Mouse (Mus musculus): ENCODE data around the gene Ift43. TPM values are rescaled to one million over a fixed set of nuclear protein-coding genes. Genes with fewer than 3 reads are reported as not detected.

Ift43 gene
- polyA plus RNA-seq, 1 experiment, result 5.3 TPM

DNA sequence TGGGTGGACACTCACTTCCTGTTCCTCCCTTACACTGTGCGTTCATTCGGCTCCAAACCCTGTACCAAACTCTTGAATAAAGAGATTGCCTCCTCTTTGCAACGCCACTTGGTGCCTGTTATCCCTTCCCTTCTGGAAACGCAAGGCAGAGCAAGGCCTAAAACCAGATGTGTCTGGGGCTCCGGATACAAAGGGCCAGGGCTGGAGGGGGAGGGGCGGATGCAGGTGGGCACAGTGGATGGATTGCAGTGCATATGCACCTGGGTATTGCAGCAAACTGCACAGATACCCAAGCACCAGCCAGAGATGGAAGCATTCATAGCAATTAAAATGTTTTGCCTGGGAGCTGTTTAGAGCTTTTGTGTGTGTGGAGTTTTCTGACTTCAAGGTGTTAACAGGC lies 91.0 kb downstream of the Ift43 start:
- WGBS, result 61% methylated on average over 6 of the region's 6 CpGs
- Histone ChIP-seq H3K4me1 (ENCODE audit: control insufficient read depth, insufficient read depth, low read length) (no peaks in the 10 kb centered on the region), H3K4me3 (replicated peaks; ENCODE audit: control insufficient read depth, low read depth, low read length) (no peak overlapping the region), H3K27ac (ENCODE audit: control insufficient read depth, insufficient read depth, low read depth, low read length, poor library complexity) (no peak overlapping the region)
- TF ChIP-seq POLR2A (IDR thresholded peaks at IDR 0.05; ENCODE audit: borderline replicate concordance, control insufficient read depth, low read depth, low read length) (no peak), CTCF (IDR thresholded peaks at IDR 0.05; ENCODE audit: control insufficient read depth, insufficient read depth, low read length) (no peak)

DNA sequence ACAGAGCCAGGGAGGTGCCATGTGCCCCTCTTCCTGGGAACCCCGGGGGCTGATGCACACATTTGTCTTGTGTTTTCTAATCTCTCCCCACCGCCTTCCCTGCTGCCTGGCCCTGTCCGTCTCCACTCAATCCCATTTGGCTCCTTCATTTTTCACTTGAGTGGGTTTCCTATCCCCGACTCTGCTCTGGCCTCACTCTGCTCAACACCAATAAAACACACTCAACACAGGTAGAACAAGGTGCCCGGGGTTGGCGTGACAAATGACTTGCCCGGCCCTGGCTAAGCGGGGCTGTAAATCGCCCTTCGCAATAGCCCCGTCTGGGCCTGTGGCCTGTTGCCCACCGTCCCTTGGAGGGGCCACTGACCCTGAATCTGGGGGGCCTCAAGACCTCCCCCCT lies 92.0 kb downstream of the Ift43 start:
- Histone ChIP-seq H3K4me1 (ENCODE audit: control insufficient read depth, insufficient read depth, low read length) (no peaks in the 10 kb centered on the region), H3K27ac (ENCODE audit: control insufficient read depth, insufficient read depth, low read depth, low read length, poor library complexity) (no peak overlapping the region), H3K4me3 (replicated peaks; ENCODE audit: control insufficient read depth, low read depth, low read length) (no peak overlapping the region)
- TF ChIP-seq CTCF (IDR thresholded peaks at IDR 0.05; ENCODE audit: control insufficient read depth, insufficient read depth, low read length), result no peak
- no peak for TF ChIP-seq POLR2A (IDR thresholded peaks at IDR 0.05; ENCODE audit: borderline replicate concordance, control insufficient read depth, low read depth, low read length)
- 83% methylated on average over 12 of the region's 12 CpGs for WGBS

DNA sequence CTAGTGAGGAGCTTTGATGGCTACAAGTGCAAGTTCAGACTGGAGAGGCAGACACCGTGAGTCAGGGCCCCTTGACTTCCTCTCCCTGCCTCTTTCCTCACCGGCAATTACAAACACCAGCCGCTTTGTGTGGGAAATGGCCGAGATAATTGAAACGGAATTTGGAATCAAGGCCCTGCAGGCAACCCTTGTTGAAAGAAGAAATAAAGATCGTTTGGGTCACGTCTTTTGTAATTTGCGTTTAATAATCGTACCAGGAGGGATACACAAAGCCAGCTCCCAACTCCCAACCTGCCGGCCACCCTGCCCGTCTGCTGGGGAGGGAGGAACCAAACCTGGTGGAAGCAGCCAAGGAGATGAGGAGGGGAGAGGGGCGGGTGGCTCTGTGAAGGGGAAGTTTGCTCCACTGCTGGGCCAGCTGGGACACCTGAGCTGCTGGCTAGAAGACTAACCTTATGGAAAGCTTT lies 93.2 kb downstream of the Ift43 start:
- H3K4me1 ChIP-seq (ENCODE audit: control insufficient read depth, insufficient read depth, low read length), result no peaks in the 10 kb centered on the region
- 5% methylated on average over 12 of the region's 12 CpGs for WGBS
- H3K4me3 ChIP-seq (replicated peaks; ENCODE audit: control insufficient read depth, low read depth, low read length), result no peak overlapping the region
- TF ChIP-seq POLR2A (IDR thresholded peaks at IDR 0.05; ENCODE audit: borderline replicate concordance, control insufficient read depth, low read depth, low read length), result no peak
- TF ChIP-seq CTCF (IDR thresholded peaks at IDR 0.05; ENCODE audit: control insufficient read depth, insufficient read depth, low read length), result no peak
- no peak overlapping the region for H3K27ac ChIP-seq (ENCODE audit: control insufficient read depth, insufficient read depth, low read depth, low read length, poor library complexity)

DNA sequence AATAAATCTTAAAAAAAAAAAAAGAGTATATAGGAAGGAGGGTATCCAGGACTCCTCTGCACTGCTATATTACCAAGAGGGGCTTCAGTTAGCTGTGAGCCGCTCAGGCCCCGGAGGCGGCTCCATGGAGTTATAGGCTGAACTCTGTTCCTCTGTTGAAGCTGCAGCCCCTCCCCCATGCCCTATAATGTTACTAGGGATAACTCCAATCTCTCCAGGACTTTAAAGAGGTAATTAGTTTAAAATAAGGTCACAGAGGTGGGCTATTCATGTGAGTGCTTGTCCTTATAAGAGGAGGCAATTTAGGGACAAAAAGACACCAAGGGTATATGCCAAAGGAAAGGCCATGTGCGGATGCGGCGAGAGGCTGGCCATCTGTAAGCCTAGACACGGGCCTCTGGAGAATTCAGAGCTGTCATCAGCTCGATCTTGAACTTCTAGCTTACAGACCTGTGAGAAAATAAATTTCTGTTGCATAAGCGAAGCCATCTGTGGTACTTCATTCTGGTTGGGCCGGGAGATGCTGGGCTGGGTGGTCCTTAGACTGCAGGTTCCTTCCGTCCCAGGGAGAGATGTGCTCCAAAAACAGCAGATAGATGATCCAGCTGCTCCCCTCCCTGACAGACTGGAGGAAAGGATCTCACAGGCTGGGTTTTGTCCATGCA lies 94.5 kb downstream of the Ift43 start:
- Histone ChIP-seq H3K4me1 (ENCODE audit: control insufficient read depth, insufficient read depth, low read length) (no peaks in the 10 kb centered on the region), H3K4me3 (replicated peaks; ENCODE audit: control insufficient read depth, low read depth, low read length) (no peak overlapping the region), H3K27ac (ENCODE audit: control insufficient read depth, insufficient read depth, low read depth, low read length, poor library complexity) (no peak overlapping the region)
- WGBS, result 89% methylated on average over 11 of the region's 11 CpGs
- no peak for TF ChIP-seq CTCF (IDR thresholded peaks at IDR 0.05; ENCODE audit: control insufficient read depth, insufficient read depth, low read length)

DNA sequence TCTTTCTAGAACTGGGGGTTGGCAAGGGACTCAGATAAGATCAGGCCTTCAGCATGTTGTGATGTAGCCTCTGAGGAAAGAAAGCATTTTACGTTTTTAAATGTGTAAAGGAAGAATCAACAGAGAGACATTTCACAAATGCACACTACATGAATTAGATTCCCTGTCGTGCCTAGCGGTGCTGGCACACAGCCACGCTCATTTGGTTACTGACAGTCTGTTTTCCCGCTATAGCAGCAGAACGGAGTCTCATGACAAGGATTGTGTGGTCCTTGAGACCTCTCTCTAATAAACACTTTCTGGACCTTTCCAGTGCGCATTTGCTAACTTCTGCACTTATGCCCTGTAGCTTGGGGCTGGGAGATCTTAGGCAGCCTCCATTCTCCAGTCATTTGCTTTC lies 96.9 kb downstream of the Ift43 start:
- Histone ChIP-seq H3K27ac (ENCODE audit: control insufficient read depth, insufficient read depth, low read depth, low read length, poor library complexity) (no peak overlapping the region), H3K4me3 (replicated peaks; ENCODE audit: control insufficient read depth, low read depth, low read length) (no peak overlapping the region), H3K4me1 (ENCODE audit: control insufficient read depth, insufficient read depth, low read length) (no peaks in the 10 kb centered on the region)
- 84% methylated on average over 7 of the region's 7 CpGs for WGBS
- TF ChIP-seq POLR2A (IDR thresholded peaks at IDR 0.05; ENCODE audit: borderline replicate concordance, control insufficient read depth, low read depth, low read length) (no peak), CTCF (IDR thresholded peaks at IDR 0.05; ENCODE audit: control insufficient read depth, insufficient read depth, low read length) (no peak)

DNA sequence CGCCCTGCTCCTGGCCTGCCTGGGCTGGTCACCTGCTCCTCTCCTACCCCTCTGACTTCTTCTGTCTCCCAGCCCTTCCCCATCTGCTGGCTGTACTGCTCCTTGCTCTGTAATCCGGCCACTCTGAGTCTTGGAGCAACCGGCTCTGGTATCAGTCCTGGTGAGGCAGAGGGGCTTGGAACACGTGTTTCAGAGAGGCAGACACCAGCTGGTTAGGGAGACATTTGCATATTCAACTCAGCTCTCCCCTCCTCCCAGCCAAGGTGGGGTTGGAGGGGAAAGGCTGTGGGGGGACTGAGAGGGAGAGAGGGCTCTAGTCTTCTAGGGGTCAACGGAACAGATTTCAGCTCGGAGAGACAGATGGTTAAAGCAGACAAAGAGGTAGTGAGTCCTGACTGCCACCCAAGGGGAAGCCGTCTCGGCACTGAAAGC lies 99.0 kb downstream of the Ift43 start:
- no peak overlapping the region for H3K4me3 ChIP-seq (replicated peaks; ENCODE audit: control insufficient read depth, low read depth, low read length)
- 40% methylated on average over 8 of the region's 8 CpGs for WGBS
- no peak overlapping the region; the same call in 1 of the 2 replicates for H3K27ac ChIP-seq (ENCODE audit: control insufficient read depth, insufficient read depth, low read depth, low read length, poor library complexity)
- no peaks in the 10 kb centered on the region for H3K4me1 ChIP-seq (ENCODE audit: control insufficient read depth, insufficient read depth, low read length)
- no peak for TF ChIP-seq POLR2A (IDR thresholded peaks at IDR 0.05; ENCODE audit: borderline replicate concordance, control insufficient read depth, low read depth, low read length)
- TF ChIP-seq CTCF (IDR thresholded peaks at IDR 0.05; ENCODE audit: control insufficient read depth, insufficient read depth, low read length), result no peak

DNA sequence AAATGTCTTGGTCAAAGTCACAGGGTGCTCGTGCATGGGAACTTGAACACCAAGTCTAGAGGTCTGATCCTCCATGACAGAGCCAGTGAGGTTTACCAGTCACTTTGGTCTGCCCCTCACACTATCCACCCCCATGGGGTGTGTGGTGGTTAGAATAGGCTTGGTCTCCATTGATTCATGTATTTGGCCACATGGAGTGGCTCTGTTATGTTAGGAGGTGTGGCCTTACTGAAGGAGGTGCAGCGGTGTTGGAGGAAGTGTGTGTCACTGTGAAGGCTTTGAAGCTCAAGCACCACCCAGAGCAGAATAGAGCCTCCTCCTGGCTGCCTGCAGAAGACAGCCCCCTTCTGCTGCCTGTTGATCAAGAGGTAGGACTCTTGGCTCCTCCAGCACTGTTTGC lies 99.5 kb downstream of the Ift43 start:
- 28% methylated on average over 2 of the region's 2 CpGs for WGBS
- H3K4me3 ChIP-seq (replicated peaks; ENCODE audit: control insufficient read depth, low read depth, low read length), result no peak overlapping the region
- no peaks in the 10 kb centered on the region for H3K4me1 ChIP-seq (ENCODE audit: control insufficient read depth, insufficient read depth, low read length)
- TF ChIP-seq CTCF (IDR thresholded peaks at IDR 0.05; ENCODE audit: control insufficient read depth, insufficient read depth, low read length), result no peak
- TF ChIP-seq POLR2A (IDR thresholded peaks at IDR 0.05; ENCODE audit: borderline replicate concordance, control insufficient read depth, low read depth, low read length), result no peak
- no peak overlapping the region for H3K27ac ChIP-seq (ENCODE audit: control insufficient read depth, insufficient read depth, low read depth, low read length, poor library complexity)

DNA sequence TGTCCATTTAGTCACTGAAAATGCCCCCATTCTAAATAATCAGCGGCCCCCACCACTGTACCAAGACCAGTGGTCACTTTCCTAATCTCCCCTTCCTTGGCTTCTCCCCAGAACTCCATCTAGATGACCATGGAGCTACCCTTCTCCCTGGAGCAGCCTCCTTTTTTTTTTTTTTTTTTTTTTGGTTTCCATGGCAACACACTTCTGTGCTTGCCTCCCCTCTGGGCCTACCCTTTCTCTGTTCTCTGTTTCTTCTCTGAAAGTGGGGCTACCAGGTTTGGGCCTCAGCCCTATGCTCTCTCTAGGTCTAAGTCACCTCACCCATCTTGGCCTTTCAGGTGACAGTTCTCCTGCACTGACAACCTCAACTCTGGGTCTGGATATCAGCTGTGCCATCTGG lies 100.1 kb downstream of the Ift43 start:
- TF ChIP-seq POLR2A (IDR thresholded peaks at IDR 0.05; ENCODE audit: borderline replicate concordance, control insufficient read depth, low read depth, low read length) (no peak), CTCF (IDR thresholded peaks at IDR 0.05; ENCODE audit: control insufficient read depth, insufficient read depth, low read length) (no peak)
- Histone ChIP-seq H3K4me1 (ENCODE audit: control insufficient read depth, insufficient read depth, low read length) (no peaks in the 10 kb centered on the region), H3K4me3 (replicated peaks; ENCODE audit: control insufficient read depth, low read depth, low read length) (no peak overlapping the region), H3K27ac (ENCODE audit: control insufficient read depth, insufficient read depth, low read depth, low read length, poor library complexity) (no peak overlapping the region)
- WGBS, result 75% methylated on average over 1 of the region's 1 CpGs

DNA sequence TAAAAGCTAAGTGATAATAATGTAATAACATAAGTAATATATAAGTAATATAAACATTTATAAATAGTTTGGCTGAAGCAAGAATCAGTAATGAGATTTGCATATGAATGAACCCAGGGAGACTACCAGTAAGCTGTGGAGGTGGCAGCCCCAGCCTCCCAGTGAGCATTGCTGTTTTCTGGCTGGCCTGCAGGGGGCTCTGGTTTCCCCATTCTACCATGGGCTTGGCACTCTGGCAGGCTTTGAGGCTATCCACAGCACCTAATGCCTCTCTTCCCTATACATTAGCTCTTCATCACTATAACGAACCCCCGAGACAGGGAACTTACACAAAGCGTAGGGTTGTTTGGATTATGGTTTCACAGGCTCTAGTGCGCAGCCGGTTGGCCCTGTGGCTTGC lies 105.8 kb downstream of the Ift43 start:
- no peak overlapping the region for H3K27ac ChIP-seq (ENCODE audit: control insufficient read depth, insufficient read depth, low read depth, low read length, poor library complexity)
- H3K4me1 ChIP-seq (ENCODE audit: control insufficient read depth, insufficient read depth, low read length), result no peaks in the 10 kb centered on the region
- 67% methylated on average over 5 of the region's 5 CpGs for WGBS
- TF ChIP-seq POLR2A (IDR thresholded peaks at IDR 0.05; ENCODE audit: borderline replicate concordance, control insufficient read depth, low read depth, low read length) (no peak), CTCF (IDR thresholded peaks at IDR 0.05; ENCODE audit: control insufficient read depth, insufficient read depth, low read length) (0 out of 2 replicates have a peak, but pooled peaks have one; percentile 28)
- H3K4me3 ChIP-seq (replicated peaks; ENCODE audit: control insufficient read depth, low read depth, low read length), result no peak overlapping the region
